Mouse (Mus musculus) Muller cell, postnatal 12 days (primary cell): ENCODE results near the gene Mfsd4b3.
"Not testable (repeated sequence)": the region's sequence is repeated elsewhere in the genome, so short reads cannot be mapped to it uniquely, and the experiment has no call there.

Source experiments
- DNase-seq: peaks from one replicate; pipeline ENCODE4 v3.0.0-alpha.2; 2015; ENCODE audit errors: inconsistent ontology term

The Mfsd4b3 gene

GRCm38 (mm10) chr10:39924556-39924955, 35.4 kb downstream of the Mfsd4b3 start:
- DNase-seq: not testable (repeated sequence)

DNA sequence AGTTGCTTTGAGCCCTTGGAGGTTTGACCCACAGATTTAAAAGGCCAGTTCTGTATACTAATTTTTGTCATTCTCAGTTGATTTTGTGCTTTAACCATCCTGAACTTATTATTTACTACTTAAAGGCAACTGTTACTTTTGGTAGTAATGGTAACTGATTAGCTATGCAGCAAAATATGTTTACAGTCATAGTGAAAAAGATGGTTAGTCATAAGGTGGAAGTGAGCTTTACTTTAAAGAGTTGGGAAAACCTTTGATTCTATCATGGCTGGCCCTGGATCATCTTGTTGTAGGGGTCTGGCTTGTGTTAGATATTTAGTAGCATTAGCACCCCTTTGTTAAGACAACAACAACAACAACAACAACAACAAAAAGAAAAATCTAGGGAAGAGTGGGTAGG, 47.3 kb downstream of the Mfsd4b3 start:
- no peak for DNase-seq

- DNase-seq: no peak
These were observed 51.0 kb downstream of the Mfsd4b3 start for GRCm38 (mm10) chr10:39908768-39909441.

GRCm38 (mm10) chr10:39906799-39907658, 52.9 kb downstream of the Mfsd4b3 start:
- DNase-seq: no peak

DNA sequence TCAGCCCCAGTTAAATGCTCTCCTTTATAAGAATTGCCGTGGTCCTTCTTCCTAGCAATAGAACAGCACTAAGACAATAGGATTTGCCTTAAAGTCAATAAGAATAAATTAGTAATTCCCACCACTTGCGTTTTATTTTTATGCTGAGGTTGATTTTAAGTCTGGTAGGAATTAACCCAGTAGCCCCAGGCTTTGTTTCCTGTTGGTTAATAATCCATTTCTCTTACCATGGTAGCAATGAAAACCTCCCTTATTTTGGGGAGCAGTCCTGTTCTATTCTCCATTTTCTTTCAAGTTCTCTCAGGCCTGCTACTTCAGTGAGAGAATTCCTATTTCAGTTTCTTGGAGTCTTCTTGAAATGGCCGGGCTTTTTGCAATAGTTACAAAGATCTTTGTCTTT, 55.8 kb downstream of the Mfsd4b3 start:
- no peak for DNase-seq

GRCm38 (mm10) chr10:39898874-39899371, 61.0 kb downstream of the Mfsd4b3 start, which contains the start of gene Mfsd4b4:
TSS of gene Mfsd4b4 (minus strand) at chr10:39899238.
- DNase-seq: peak; percentile 91
